Mouse (Mus musculus) Patski (cell line): ENCODE data around the gene Anapc15. TPM values are rescaled to one million over a fixed set of nuclear protein-coding genes. Genes with fewer than 3 reads are reported as not detected.
A peak's percentile ranks its signal among the peaks of the same experiment; 100 is the strongest.
"Not testable (repeated sequence)": the region's sequence is repeated elsewhere in the genome, so short reads cannot be mapped to it uniquely, and the experiment has no call there.

Experiments
- ATAC-seq: fragments of 100-300 bp; one replicate; pipeline ENCODE4 v1.8.0; 2021
- CTCF ChIA-PET: fragments of 350-600 bp; sonication (Branson Sonifier 250); formaldehyde crosslinking; loops from one replicate; lab custom pipeline; 2022; ENCODE audit warnings: inconsistent platforms; lab: Charles Lee
- POLR2A ChIA-PET: fragments of 350-600 bp; sonication (Branson Sonifier 250); formaldehyde crosslinking; loops from one replicate; lab custom pipeline; 2022; ENCODE audit warnings: antibody characterized with exemption, inconsistent platforms; lab: Charles Lee
- DNase-seq: peaks from one replicate; pipeline ENCODE4 v3.0.0-alpha.2; 2011; ENCODE audit warnings: low read depth, low spot score
- H3K27me3 ChIP-seq: fragments of 371-371 bp; one replicate; pipeline ENCODE4 v1.5.1; 2021
- CTCF ChIP-seq: fragments of 100-300 bp; IDR thresholded peaks from one replicate; pipeline ENCODE4 v1.5.1; 2021
- in situ Hi-C: fragments of 300-500 bp; cut with MboI; formaldehyde crosslinking; loops from 3 replicates; pipeline ENCODE4 v1.11.1; 2018; ENCODE audit warnings: low pct_unique_long_range_greater_than_20kb, mixed read lengths
- polyA plus RNA-seq: library from polyadenylated mRNA; unstranded; gene quantifications from one replicate; pipeline ENCODE4 v1.2.3, GENCODE M21; 2021

The Anapc15 gene
- polyA plus RNA-seq, 1 experiment from 2014 or later, result 36.4 TPM

DNA sequence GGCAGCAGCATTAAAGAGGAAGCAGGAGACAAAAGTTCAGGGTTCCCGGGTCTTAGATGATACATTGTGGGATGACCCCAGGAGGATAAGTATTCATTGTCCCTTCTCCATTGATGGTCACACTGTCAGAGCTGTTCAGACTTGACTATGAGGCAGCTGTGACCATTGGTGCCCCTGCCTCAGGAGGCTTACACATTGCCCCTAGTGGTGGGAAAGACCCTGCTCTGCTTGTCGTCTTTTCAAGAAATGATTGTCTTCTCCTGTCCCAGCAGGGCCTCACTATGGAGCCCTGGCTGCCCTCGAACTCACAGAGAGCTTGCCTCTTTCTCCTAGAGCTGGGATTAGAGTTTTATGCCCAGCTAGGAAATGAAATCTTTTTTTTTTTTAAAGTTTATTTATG, 48.5 kb downstream of the Anapc15 start:
- no peaks in the 10 kb centered on the region for H3K27me3 ChIP-seq
- DNase-seq, result no peak
- CTCF ChIA-PET, result no interaction called here
- in situ Hi-C loops, result no loop called here
- TF ChIP-seq CTCF, result no peak
- POLR2A ChIA-PET, result no interaction called here
- ATAC-seq, result no peak

DNA sequence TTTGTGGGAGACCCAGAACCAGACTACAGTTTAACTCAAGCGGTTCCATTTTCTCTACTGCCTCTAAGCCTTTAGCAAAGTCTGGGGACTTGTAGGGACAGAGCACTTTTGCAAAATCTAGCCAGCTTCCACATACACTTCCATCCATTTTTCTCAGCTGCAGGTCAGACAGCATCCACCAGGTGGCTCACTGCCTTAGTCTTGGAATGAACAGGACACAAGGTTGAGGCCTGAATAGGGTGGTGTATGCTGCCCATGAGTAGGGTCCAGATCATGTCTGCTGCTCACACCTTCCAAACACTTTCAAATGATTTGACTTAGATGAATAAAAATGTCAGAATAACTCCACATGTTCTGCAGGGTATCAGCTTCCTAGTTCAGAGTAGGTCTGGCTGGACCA, 54.6 kb downstream of the Anapc15 start:
- ATAC-seq, result peak; percentile 54
- ChIA-PET POLR2A (interaction anchor here (1.4 kb wide), 1 partner anchor 51 kb away, joined by 3 read pairs; no protein-coding TSS in a partner anchor), CTCF (interaction anchor here (0.8 to 2.7 kb wide), 7 partner anchors 10 to 98 kb away, joined by 3 to 9 read pairs (median 4); partner anchors contain the start of genes Lrrc51 and Numa1)
- peak; percentile 80 for TF ChIP-seq CTCF
- in situ Hi-C loops, result loop anchor here (5.0 kb wide), 1 partner anchor 159 kb away; no protein-coding TSS in a partner anchor
- DNase-seq, result no peak
- no peaks in the 10 kb centered on the region for H3K27me3 ChIP-seq

DNA sequence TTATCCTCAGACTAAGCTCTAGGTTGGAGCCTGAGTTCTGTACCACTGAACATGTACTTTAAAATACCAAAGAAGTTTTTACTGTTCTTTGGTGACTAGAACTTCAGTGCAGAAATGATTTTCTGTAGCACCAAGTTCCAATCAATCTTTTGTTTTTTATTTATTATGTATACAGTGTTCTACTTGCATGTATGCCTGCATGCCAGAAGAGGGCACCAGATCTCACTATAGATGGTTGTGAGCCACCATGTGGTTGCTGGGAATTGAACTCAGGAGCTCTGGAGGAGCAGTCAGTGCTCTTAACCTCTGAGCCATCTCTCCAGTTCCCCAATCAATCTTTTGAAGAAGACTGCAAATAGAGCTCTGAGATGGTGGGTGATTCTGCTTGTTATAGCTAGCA, 62.4 kb downstream of the Anapc15 start:
- POLR2A ChIA-PET, in situ Hi-C loops, ATAC-seq, DNase-seq, H3K27me3 ChIP-seq: not testable (repeated sequence)
- peak; percentile 49 for TF ChIP-seq CTCF
- CTCF ChIA-PET, result interaction anchor here (0.7 to 1.0 kb wide), 2 partner anchors 151 to 156 kb away, joined by 3 read pairs; no protein-coding TSS in a partner anchor

DNA sequence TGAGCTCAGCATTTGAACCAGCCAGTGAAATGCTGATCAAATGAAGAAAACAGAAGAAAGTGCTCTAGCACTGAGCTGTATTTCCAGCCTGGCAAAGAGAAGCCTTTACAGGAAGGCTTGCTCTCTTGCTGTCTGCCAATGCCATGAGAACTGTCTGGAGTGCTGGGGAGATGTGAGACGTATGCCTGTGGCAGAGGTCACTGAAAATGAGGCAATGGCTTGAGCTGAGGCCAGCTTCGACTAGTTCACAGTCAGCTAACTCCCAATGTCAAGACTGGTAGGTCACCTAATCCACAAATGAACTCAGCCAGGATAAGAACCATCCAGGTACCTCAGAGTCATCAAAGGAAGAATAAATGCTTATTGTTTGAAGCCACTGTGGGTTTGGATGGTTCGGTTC, 64.6 kb downstream of the Anapc15 start:
- ATAC-seq (no peak), DNase-seq (no peak)
- CTCF ChIA-PET, result interaction anchor here (1.1 to 1.3 kb wide), 3 partner anchors 9 to 41 kb away, joined by 3 to 4 read pairs (median 3); no protein-coding TSS in a partner anchor
- POLR2A ChIA-PET, result no interaction called here
- no peak for TF ChIP-seq CTCF
- in situ Hi-C loops, result no loop called here
- H3K27me3 ChIP-seq, result no peaks in the 10 kb centered on the region

DNA sequence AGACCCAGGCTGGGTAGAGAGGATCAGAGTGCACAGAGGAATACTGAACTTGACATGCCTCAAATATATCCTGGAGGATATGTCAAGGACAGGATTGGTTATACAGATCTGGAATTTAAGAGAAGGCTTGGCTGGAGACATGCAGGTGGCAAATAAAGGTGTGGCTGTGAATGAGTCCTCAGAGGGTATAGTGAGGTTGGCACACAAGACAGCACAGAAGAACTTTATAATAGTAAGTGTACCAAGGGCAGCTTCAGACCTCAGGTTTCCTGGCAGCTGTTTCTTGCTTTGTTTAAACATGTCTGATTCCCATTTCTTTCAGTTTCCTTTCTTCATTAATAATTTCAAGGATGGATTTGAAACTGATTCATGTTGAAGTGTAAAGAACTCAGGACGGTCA, 69.0 kb downstream of the Anapc15 start:
- H3K27me3 ChIP-seq, result no peaks in the 10 kb centered on the region
- ATAC-seq, result no peak
- POLR2A ChIA-PET, result no interaction called here
- CTCF ChIA-PET, result interaction anchor here (2.2 kb wide), 1 partner anchor 14 kb away, joined by 7 read pairs; no protein-coding TSS in a partner anchor
- TF ChIP-seq CTCF, result no peak
- in situ Hi-C loops, result no loop called here
- DNase-seq, result no peak

DNA sequence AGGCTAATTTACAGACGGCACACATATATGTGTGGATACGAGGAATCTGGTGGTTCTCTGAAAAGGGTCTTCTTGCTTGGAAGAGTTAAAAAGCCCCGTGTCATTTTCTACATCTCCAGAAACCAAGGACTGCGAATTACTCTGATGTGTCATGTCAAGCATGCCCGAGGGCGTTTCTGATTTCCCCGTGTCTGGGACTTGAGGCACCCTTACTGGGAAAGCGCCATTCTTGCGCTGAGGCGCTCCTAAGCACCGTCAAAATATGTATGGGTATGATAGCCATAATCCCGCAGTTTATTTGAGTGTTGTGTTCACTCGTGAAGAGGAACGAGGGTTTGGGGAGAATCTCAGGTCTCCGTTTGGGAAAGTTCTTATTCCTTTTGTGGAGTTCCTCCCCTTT, 69.8 kb downstream of the Anapc15 start:
- DNase-seq (no peak), ATAC-seq (peak; percentile 32)
- ChIA-PET POLR2A (no interaction called here), CTCF (interaction anchor here (1.0 to 2.2 kb wide), 2 partner anchors 15 to 254 kb away, joined by 3 to 7 read pairs; no protein-coding TSS in a partner anchor)
- in situ Hi-C loops, result no loop called here
- H3K27me3 ChIP-seq, result no peaks in the 10 kb centered on the region
- no peak for TF ChIP-seq CTCF

DNA sequence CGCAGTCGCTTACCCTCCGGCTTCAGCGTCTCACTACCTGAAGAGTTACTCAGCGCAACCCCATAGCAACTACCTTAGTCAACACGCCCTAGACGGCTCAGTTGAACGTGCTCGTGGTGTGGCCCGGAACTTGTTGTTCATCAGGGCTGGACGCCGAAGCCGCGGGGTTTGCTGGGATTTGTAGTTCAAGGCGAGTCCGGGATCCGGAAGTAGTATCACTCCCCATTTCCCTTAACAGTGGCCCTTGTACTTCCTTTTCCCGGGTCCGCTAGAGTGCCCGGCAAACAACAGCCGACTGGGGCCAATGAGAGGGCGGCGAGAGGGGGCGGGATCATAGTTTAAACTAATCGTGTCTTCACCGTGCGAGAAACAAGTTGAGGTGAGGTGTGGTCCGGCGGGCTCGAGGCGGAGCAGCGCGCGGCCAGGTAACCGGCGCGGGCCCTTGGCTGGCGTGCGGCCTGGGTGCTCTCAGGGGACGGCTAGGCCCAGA, 70.3 kb downstream of the Anapc15 start, which contains the start of the genes Lrrc51 and Numa1:
Gene Lrrc51, minus strand, starts transcription at position 145 of the 490 bp plus-strand sequence.
Gene Numa1, plus strand, starts transcription at position 361 of the 490 bp plus-strand sequence.
- ATAC-seq, result peak; percentile 99
- TF ChIP-seq CTCF, result no peak
- CTCF ChIA-PET, result interaction anchor here (1.0 to 2.2 kb wide), 2 partner anchors 15 to 255 kb away, joined by 3 to 7 read pairs; no protein-coding TSS in a partner anchor
- POLR2A ChIA-PET, result no interaction called here
- H3K27me3 ChIP-seq, result no peaks in the 10 kb centered on the region
- in situ Hi-C loops, result no loop called here
- DNase-seq, result peak; percentile 95

DNA sequence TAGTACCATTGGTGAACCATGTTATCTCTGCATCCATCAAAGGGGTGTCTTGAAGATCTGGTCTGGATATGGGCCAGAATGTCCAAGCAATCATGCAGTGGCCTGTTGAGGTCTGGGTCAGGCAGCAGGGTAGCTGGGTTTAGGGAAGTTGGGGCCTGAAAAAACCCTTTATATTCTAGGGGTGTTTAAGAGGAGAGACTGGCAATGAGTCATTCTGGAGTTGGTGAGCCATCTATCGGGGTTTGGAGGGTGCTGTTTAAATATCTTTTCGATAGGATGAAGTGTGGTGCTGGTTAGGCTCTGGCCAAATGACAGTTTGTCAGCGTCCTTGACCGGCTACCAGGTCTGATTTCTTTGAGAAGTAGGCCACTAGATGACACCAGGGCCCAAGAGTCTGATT, 72.4 kb downstream of the Anapc15 start:
- H3K27me3 ChIP-seq, result no peaks in the 10 kb centered on the region
- ChIA-PET CTCF (interaction anchor here (1.8 kb wide), 1 partner anchor 33 kb away, joined by 4 read pairs; no protein-coding TSS in a partner anchor), POLR2A (interaction anchor here (1.4 kb wide), 1 partner anchor 11 kb away, joined by 4 read pairs; no protein-coding TSS in a partner anchor)
- no peak for DNase-seq
- no peak for ATAC-seq
- in situ Hi-C loops, result no loop called here
- TF ChIP-seq CTCF, result no peak

DNA sequence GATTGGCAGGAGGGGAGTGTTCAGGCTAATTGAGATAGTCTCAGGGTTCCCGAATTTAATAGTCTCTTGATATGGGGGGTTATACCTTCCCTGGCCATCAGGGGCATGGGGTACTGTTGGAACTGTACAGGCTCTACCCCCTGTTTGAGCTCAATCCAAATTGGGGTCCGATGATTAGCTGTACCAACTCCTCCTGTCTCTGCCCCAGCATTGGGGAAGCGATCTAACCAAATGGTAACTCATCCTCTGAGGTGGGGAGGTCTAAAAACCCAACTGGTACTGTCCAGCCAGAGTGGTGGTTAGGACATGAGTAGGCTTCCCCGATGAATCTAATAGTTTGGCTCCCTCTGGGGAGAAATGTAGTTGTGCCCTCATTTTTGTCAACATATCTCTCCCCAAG, 73.5 kb downstream of the Anapc15 start:
- CTCF ChIA-PET, result interaction anchor here (1.8 kb wide), 1 partner anchor 32 kb away, joined by 4 read pairs; no protein-coding TSS in a partner anchor
- DNase-seq, result no peak
- no peaks in the 10 kb centered on the region for H3K27me3 ChIP-seq
- in situ Hi-C loops, result no loop called here
- ATAC-seq, result no peak
- no peak for TF ChIP-seq CTCF
- POLR2A ChIA-PET, result no interaction called here

DNA sequence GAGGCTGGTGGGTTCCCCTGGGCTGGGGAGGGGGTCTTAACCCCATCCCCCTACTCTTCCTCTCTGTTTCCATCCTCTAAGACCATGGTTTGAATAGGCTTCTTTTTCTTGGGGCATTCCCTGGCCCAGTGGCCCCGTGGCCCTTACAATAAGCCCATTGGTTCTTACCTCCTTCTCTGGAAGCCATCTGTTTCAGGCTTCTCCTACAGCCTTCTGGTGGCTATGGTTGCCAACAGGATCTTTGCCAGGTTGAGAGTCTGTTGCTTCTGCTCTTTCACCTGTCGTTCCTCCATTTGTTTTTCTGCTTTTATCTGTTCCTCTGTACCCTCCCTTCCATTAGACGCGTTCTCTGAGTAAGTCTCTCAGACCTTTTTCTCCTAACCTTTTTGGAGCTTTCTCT, 74.1 kb downstream of the Anapc15 start:
- TF ChIP-seq CTCF, result no peak
- in situ Hi-C loops, result no loop called here
- no peak for ATAC-seq
- H3K27me3 ChIP-seq, result no peaks in the 10 kb centered on the region
- CTCF ChIA-PET, result interaction anchor here (1.8 kb wide), 2 partner anchors 10 to 31 kb away, joined by 4 read pairs; no protein-coding TSS in a partner anchor
- POLR2A ChIA-PET, result no interaction called here
- no peak for DNase-seq

DNA sequence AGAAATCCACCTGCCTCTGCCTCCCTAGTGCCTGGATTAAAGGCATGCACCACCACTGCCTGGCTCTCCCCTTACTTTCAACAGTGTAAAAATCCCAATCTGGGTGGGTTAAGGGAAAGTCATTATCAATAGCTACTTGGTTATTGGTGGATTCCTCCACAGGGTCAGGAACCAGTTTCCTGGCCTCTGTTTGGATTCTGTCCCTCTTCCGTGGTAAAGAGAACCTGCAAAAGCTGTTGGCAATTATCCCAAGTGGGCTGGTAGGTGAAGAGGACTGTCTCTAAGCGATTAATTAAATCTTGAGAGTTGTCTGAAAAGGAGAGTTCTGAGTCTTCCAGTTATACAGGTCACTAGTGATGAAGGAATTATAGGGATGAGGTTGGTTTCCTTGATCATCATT, 74.8 kb downstream of the Anapc15 start:
- in situ Hi-C loops, result no loop called here
- DNase-seq (no peak), ATAC-seq (no peak)
- H3K27me3 ChIP-seq, result no peaks in the 10 kb centered on the region
- ChIA-PET CTCF (interaction anchor here (1.8 to 1.9 kb wide), 2 partner anchors 10 to 13 kb away, joined by 4 to 5 read pairs; no protein-coding TSS in a partner anchor), POLR2A (no interaction called here)
- TF ChIP-seq CTCF, result no peak
